Mouse (Mus musculus): Measurements from ENCODE around the gene Pld4. TPM values are rescaled to one million over a fixed set of nuclear protein-coding genes. Genes with fewer than 3 reads are reported as not detected.

The Pld4 gene
- total and polyA plus RNA-seq, 2 experiments from 2014 or later: 3.4 to 7.2 TPM

DNA sequence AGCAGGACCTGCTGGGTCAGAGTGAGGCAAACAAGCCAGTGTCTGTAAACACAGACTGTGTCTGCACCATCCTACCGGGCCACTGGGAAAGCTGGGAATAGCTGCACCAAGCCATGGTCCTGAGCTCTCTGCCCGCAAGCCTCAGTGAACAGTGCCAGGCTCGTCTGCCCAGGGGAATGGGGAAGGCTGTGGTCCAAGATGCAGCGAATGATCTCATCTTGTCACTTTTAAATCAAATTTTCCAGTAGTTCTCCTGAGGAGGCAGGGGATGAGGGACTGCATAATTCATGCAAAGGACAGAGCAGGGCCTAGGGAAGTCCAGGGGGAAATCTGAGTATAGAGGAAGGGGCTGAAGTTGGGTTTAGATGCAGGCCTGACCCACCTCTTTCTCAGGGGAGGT is 47.3 kb downstream of the Pld4 start:
- DNase-seq (ENCODE audit: low spot score) (no peak), ATAC-seq (ENCODE audit: insufficient read depth, low read depth) (no peak)
- TF ChIP-seq CTCF (IDR thresholded peaks at IDR 0.05; ENCODE audit: low read depth): no peak
- no peak for TF ChIP-seq EP300 (IDR thresholded peaks at IDR 0.05; ENCODE audit: low read depth)
- Histone ChIP-seq H3K9ac (replicated peaks; ENCODE audit: low read depth, low read length) (no peak overlapping the region), H3K36me3 (replicated peaks; ENCODE audit: control insufficient read depth, insufficient read depth, low read length) (no peaks in the 10 kb centered on the region), H3K27ac (ENCODE audit: low read depth) (no peak overlapping the region), H3K4me2 (ENCODE audit: low read depth, low read length) (no peak overlapping the region), H3K4me1 (ENCODE audit: control insufficient read depth, insufficient read depth) (peaks cover 26% of the 10 kb centered on the region), H3K27me3 (ENCODE audit: control insufficient read depth, insufficient read depth, low read length) (no peaks in the 10 kb centered on the region), H3K4me3 (ENCODE audit: low read depth, low read length) (no peak overlapping the region), H3K9me3 (replicated peaks; ENCODE audit: control insufficient read depth, low read length) (no peaks in the 10 kb centered on the region)
- 80% methylated on average over 4 of the region's 4 CpGs for WGBS

DNA sequence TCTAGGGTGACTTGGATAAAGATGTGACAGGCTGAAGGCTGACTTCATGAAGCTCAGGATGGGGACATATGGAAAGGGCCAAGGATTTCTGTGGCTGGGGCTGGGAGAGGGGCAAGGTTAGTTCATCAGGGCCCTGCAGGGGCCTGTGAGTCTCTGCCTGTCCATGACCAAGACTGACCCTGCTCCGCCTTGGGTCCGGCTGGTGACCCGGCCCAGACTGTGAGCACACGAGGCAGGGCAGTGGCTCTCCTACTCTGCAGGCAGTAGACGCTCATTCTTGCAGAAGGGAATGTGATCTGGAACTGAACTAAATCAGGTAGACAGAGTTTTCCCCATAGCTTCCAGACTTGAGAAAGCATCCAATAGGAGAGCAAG is 47.7 kb downstream of the Pld4 start:
- Histone ChIP-seq H3K4me3 (ENCODE audit: low read depth, low read length) (peak overlapping the region; percentile 58), H3K27me3 (ENCODE audit: control insufficient read depth, insufficient read depth, low read length) (no peaks in the 10 kb centered on the region), H3K9me3 (replicated peaks; ENCODE audit: control insufficient read depth, low read length) (no peaks in the 10 kb centered on the region), H3K36me3 (replicated peaks; ENCODE audit: control insufficient read depth, insufficient read depth, low read length) (no peaks in the 10 kb centered on the region), H3K4me1 (ENCODE audit: control insufficient read depth, insufficient read depth) (peaks cover 26% of the 10 kb centered on the region), H3K9ac (replicated peaks; ENCODE audit: low read depth, low read length) (no peak overlapping the region), H3K4me2 (ENCODE audit: low read depth, low read length) (peak overlapping the region; percentile 83), H3K27ac (ENCODE audit: low read depth) (no peak overlapping the region)
- no peak for ATAC-seq (ENCODE audit: insufficient read depth, low read depth)
- no peak for TF ChIP-seq CTCF (IDR thresholded peaks at IDR 0.05; ENCODE audit: low read depth)
- no peak for TF ChIP-seq EP300 (IDR thresholded peaks at IDR 0.05; ENCODE audit: low read depth)
- no peak for DNase-seq (ENCODE audit: low spot score)
- 74% methylated on average over 5 of the region's 5 CpGs for WGBS

DNA sequence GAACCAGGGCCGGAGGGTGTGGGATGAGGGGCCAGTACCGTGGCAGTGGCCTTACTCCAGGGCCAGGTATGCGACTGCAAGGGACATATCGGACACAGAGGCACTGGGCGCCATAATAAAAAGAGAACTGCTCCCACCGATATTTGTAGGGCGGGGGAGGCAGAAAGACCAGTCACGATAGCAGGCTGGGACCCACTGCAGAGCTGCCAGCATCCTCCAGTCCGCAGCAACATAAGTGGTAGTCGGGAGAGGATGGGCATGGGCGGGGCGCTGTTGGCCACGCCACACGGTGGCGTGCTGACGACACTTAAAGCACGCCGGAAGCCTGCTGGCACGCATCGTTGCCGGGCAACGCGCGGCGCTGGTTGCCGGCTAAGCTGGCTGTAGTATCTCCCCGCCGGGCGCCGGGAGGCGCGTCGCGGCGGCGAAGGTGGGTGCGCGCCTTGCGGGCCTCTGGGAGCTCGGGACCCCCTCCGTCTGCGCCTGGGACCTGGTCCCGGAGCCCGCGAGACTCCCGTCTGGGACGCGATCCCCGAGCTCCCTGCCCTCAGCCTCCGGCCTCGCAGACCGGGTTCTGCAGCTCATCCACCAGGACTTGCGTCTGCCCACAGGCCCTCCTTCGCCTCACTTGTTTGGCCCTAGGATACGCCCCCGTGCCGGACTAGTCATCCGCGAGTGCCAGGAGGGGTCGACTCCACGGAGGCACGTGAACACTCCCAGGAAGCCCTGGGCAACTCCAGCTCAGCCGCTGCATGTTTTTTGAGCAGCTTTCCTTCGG is 48.3 kb downstream of the Pld4 start, which contains the start of gene Clba1:
Gene Clba1 (plus strand): TSS at position 351 of the 778 bp plus-strand sequence.
- Histone ChIP-seq H3K9me3 (replicated peaks; ENCODE audit: control insufficient read depth, low read length) (no peaks in the 10 kb centered on the region), H3K27me3 (ENCODE audit: control insufficient read depth, insufficient read depth, low read length) (no peaks in the 10 kb centered on the region), H3K9ac (replicated peaks; ENCODE audit: low read depth, low read length) (peak within 1 kb of the TSS; percentile 57), H3K4me3 (ENCODE audit: low read depth, low read length) (peak within 1 kb of the TSS; percentile 58), H3K4me2 (ENCODE audit: low read depth, low read length) (peak within 1 kb of the TSS; percentile 83), H3K4me1 (ENCODE audit: control insufficient read depth, insufficient read depth) (peaks cover 26% of the 10 kb centered on the region), H3K36me3 (replicated peaks; ENCODE audit: control insufficient read depth, insufficient read depth, low read length) (0 out of 2 replicates have a peak, but pooled peaks cover 2% of the 10 kb centered on the region), H3K27ac (ENCODE audit: low read depth) (peak within 1 kb of the TSS; percentile 21)
- TF ChIP-seq CTCF (IDR thresholded peaks at IDR 0.05; ENCODE audit: low read depth): peak; percentile 46
- TF ChIP-seq EP300 (IDR thresholded peaks at IDR 0.05; ENCODE audit: low read depth): no peak
- peak; percentile 89 for DNase-seq (ENCODE audit: low spot score)
- ATAC-seq (ENCODE audit: insufficient read depth, low read depth): peak; percentile 85
- 1% methylated on average over 56 of the region's 64 CpGs for WGBS

DNA sequence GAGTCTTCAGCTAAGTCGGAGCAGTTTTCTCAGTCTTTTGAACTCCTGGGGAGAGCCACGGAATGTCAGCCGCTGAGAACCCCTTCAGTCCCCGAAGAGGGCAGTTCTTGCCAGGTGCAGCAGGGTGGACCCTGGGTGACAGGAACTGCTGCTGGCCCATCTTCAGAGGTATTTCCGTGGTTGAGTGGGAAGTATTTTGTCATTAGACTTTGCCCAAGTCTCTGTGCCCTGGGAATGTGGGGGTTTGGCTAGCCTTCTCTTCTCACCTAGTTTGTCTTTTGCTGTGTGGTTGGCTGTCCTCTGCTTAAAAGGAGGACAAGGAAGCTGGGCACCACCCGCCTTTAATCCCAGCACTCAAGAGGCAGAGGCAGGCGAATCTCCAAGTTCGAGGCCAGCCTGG is 49.2 kb downstream of the Pld4 start:
- no peaks in the 10 kb centered on the region for H3K27me3 ChIP-seq (ENCODE audit: control insufficient read depth, insufficient read depth, low read length)
- H3K27ac ChIP-seq (ENCODE audit: low read depth): no peak overlapping the region
- DNase-seq (ENCODE audit: low spot score) (no peak), ATAC-seq (ENCODE audit: insufficient read depth, low read depth) (no peak)
- H3K36me3 ChIP-seq (replicated peaks; ENCODE audit: control insufficient read depth, insufficient read depth, low read length): peaks cover 11% of the 10 kb centered on the region; the same call in 1 of the 2 replicates
- TF ChIP-seq CTCF (IDR thresholded peaks at IDR 0.05; ENCODE audit: low read depth) (no peak), EP300 (IDR thresholded peaks at IDR 0.05; ENCODE audit: low read depth) (no peak)
- H3K4me1 ChIP-seq (ENCODE audit: control insufficient read depth, insufficient read depth): peaks cover 26% of the 10 kb centered on the region
- H3K9me3 ChIP-seq (replicated peaks; ENCODE audit: control insufficient read depth, low read length): no peaks in the 10 kb centered on the region
- peak overlapping the region; percentile 58 for H3K4me3 ChIP-seq (ENCODE audit: low read depth, low read length)
- WGBS: 13% methylated on average over 8 of the region's 8 CpGs
- peak overlapping the region; percentile 57 for H3K9ac ChIP-seq (replicated peaks; ENCODE audit: low read depth, low read length)
- H3K4me2 ChIP-seq (ENCODE audit: low read depth, low read length): peak overlapping the region; percentile 83

DNA sequence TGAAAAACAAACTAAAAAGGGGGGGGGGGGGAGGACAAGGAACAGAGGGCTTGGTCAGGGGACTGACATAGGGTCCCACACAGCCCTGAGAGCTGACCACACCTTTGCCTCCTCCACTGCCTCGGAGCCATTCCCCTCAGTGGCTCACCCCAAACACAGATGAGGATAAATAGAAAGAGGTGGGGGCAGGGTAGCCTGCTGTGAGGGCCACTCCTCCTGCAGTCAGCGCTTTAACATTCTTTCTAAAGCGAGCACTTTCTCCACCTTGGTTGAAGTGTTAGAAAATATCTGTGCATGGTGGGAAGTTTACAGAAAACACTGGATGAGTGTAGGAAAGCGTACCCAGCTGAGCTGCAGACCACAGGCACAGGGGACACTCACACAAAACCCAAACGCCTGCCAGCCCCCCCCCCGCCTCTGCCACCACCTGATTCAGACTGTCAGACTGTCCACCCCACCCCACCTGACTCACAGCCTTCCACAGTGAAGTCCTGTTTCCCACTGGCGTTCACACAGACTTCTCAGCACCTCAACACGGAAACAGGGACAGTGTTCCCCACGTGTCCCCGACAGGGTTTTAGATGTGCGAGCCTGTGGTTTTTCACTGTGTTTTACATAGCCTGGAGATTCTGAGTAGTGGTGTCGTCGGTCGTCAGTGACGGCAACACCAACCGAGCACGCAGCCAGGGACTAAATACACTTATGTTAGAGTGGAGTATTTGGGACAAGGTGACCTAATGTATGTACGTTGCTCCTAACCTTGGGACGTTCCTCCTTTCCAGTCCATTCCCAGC is 49.8 kb downstream of the Pld4 start:
- no peaks in the 10 kb centered on the region for H3K27me3 ChIP-seq (ENCODE audit: control insufficient read depth, insufficient read depth, low read length)
- H3K27ac ChIP-seq (ENCODE audit: low read depth): no peak overlapping the region
- DNase-seq (ENCODE audit: low spot score) (no peak), ATAC-seq (ENCODE audit: insufficient read depth, low read depth) (no peak)
- TF ChIP-seq EP300 (IDR thresholded peaks at IDR 0.05; ENCODE audit: low read depth) (no peak), CTCF (IDR thresholded peaks at IDR 0.05; ENCODE audit: low read depth) (no peak)
- H3K4me1 ChIP-seq (ENCODE audit: control insufficient read depth, insufficient read depth): peaks cover 26% of the 10 kb centered on the region
- 43% methylated on average over 19 of the region's 19 CpGs for WGBS
- H3K4me2 ChIP-seq (ENCODE audit: low read depth, low read length): peak overlapping the region; percentile 83
- peak overlapping the region; percentile 58 for H3K4me3 ChIP-seq (ENCODE audit: low read depth, low read length)
- peaks cover 13% of the 10 kb centered on the region; the same call in 1 of the 2 replicates for H3K36me3 ChIP-seq (replicated peaks; ENCODE audit: control insufficient read depth, insufficient read depth, low read length)
- H3K9me3 ChIP-seq (replicated peaks; ENCODE audit: control insufficient read depth, low read length): no peaks in the 10 kb centered on the region
- H3K9ac ChIP-seq (replicated peaks; ENCODE audit: low read depth, low read length): no peak overlapping the region
